23 mouse cellular contexts compared by ENCODE assay signal in genomic region chr1:43395799-43396198, GRCm38 (mm10).
"Had no signal": no experiment of that assay in that cellular context is flagged by ENCODE, and none has a peak within 500 bp of the region (broad histone marks: within the 10 kb centered on the region; RNA-seq: fewer than 3 reads in every experiment).

No protein-coding gene starts in this region.

- H3K9me3 ChIP-seq: embryonic facial prominence, embryonic 12.5 days; embryonic facial prominence, embryonic 13.5 days; embryonic facial prominence, embryonic 15.5 days; forebrain, embryonic 10.5 days; forebrain, embryonic 12.5 days; forebrain, embryonic 13.5 days; forebrain, embryonic 15.5 days had no signal

- H3K36me3 ChIP-seq: embryonic facial prominence, embryonic 12.5 days; embryonic facial prominence, embryonic 13.5 days; embryonic facial prominence, embryonic 15.5 days; forebrain, embryonic 10.5 days; forebrain, embryonic 12.5 days; forebrain, embryonic 15.5 days had no signal

- DNase-seq: cerebellum, adult 2 months; cerebellum, adult 8-10 months; cerebellum, adult 9-11 months; cerebellum, postnatal 10 days; cerebellum, postnatal 36 days; forebrain, postnatal 0 days; gastrocnemius, adult 2 months; gastrocnemius, postnatal 10 days; gastrocnemius, postnatal 14 days; gastrocnemius, postnatal 25 days; gastrocnemius, postnatal 36 days; heart, adult 18-20 months; heart, adult 2 months had no signal

- H3K4me3 ChIP-seq: embryonic facial prominence, embryonic 12.5 days; embryonic facial prominence, embryonic 13.5 days; embryonic facial prominence, embryonic 15.5 days; erythroblast, embryonic 14.5 days; forebrain, embryonic 10.5 days; forebrain, embryonic 12.5 days; forebrain, embryonic 13.5 days; forebrain, embryonic 15.5 days; gastrocnemius, adult 2 months; heart, adult 2 months had no signal

- H3K27me3 ChIP-seq: embryonic facial prominence, embryonic 12.5 days; embryonic facial prominence, embryonic 13.5 days; embryonic facial prominence, embryonic 15.5 days; forebrain, embryonic 12.5 days; forebrain, embryonic 13.5 days; forebrain, embryonic 15.5 days had no signal

- H3K4me1 ChIP-seq: embryonic facial prominence, embryonic 12.5 days; embryonic facial prominence, embryonic 15.5 days; forebrain, embryonic 13.5 days; forebrain, embryonic 15.5 days had no signal

- H3K27ac ChIP-seq: embryonic facial prominence, embryonic 12.5 days; embryonic facial prominence, embryonic 13.5 days; embryonic facial prominence, embryonic 15.5 days; forebrain, embryonic 10.5 days; forebrain, embryonic 12.5 days; forebrain, embryonic 13.5 days; forebrain, embryonic 15.5 days; gastrocnemius, adult 2 months; heart, adult 2 months had no signal

- H3K4me2 ChIP-seq: embryonic facial prominence, embryonic 12.5 days; embryonic facial prominence, embryonic 13.5 days; embryonic facial prominence, embryonic 15.5 days; forebrain, embryonic 12.5 days; forebrain, embryonic 13.5 days; forebrain, embryonic 15.5 days had no signal

- H3K9ac ChIP-seq: embryonic facial prominence, embryonic 12.5 days; embryonic facial prominence, embryonic 13.5 days; embryonic facial prominence, embryonic 15.5 days; forebrain, embryonic 12.5 days; forebrain, embryonic 13.5 days; forebrain, embryonic 15.5 days; forebrain, postnatal 0 days had no signal

- ATAC-seq: forebrain, embryonic 13.5 days; forebrain, embryonic 14.5 days; forebrain, embryonic 15.5 days; forebrain, embryonic 16.5 days; forebrain, postnatal 0 days had no signal
